Mouse (Mus musculus): Measurements from ENCODE around the gene Vps36.

- TF ChIP-seq CTCF (IDR thresholded peaks at IDR 0.05; ENCODE audit: control insufficient read depth, insufficient read depth, low read length) (no peak), POLR2A (IDR thresholded peaks at IDR 0.05; ENCODE audit: borderline replicate concordance, control insufficient read depth, low read depth, low read length) (no peak)
These were observed 74.2 kb downstream of the Vps36 start for GRCm38 (mm10) chr8:22266809-22267208.
